ENCODE assay signal across 27 mouse cellular contexts in the genomic region with DNA sequence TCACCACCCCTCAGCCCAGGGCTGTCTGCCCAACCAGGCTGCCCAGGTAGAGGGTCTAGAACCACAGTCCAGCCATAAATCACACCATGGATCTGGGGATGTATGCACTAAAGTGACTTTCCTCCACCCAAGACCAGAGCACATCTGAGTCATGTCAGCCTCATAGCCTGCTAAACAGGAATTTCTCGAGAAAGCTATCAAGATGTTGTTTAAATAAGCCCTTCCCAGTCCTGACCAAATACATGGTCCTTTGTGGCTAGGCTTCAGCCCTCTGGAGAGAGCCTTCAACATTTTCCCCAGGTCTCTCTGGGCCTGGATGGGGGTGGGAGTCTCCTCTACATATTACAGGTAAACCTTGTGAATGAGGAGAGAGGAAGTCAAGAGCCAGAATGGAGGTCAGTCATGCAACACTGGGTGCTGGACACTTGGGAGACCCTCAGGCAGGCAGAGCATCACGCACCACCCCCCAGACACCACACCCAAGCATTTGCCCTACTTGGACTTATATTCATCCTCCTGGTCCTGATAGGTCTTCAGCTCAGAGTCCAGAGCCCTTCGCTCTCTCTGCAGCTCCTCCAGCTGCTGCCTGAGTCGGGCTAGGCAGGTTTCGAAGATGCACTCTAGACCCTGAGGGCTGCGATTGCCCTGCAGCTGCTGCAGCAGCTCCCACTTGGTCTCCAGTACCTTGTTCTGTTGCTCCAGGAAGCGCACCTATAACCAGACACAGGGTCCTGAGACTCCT. TPM values are rescaled to one million over a fixed set of nuclear protein-coding genes. Genes with fewer than 3 reads are reported as not detected.
DNase-seq lines count a peak whose midpoint lies in the region; ATAC-seq and TF ChIP-seq lines count a peak whose summit lies in the region.
"Had no signal": no experiment of that assay in that cellular context is flagged by ENCODE, and none has a peak within 500 bp of the region (broad histone marks: within the 10 kb centered on the region; RNA-seq: fewer than 3 reads in every experiment).

No protein-coding gene starts in this region.

- no peak for TF ChIP-seq POLR2A in lung, adult 2 months (IDR thresholded peaks at IDR 0.05; ENCODE audit: borderline replicate concordance, extremely low read depth, low read depth, low read length)

- no peak overlapping the region for H3K9ac ChIP-seq in intestine, postnatal 0 days (ENCODE audit: low read depth, low read length)
- H3K9ac ChIP-seq: forebrain, postnatal 0 days; heart, embryonic 13.5 days; kidney, embryonic 15.5 days; liver, embryonic 14.5 days; midbrain, embryonic 13.5 days; neural tube, embryonic 13.5 days had no signal

- TF ChIP-seq CTCF in lung, adult 2 months (IDR thresholded peaks at IDR 0.05; ENCODE audit: insufficient read depth, low read length), result no peak
- no peak for TF ChIP-seq CTCF in intestine, postnatal 0 days (IDR thresholded peaks at IDR 0.05; ENCODE audit: low read depth)

- H3K9me3 ChIP-seq in intestine, postnatal 0 days (ENCODE audit: control insufficient read depth), result no peaks in the 10 kb centered on the region
- H3K9me3 ChIP-seq: embryonic facial prominence, embryonic 13.5 days; forebrain, embryonic 10.5 days; heart, embryonic 13.5 days; kidney, embryonic 15.5 days; midbrain, embryonic 13.5 days; neural tube, embryonic 13.5 days had no signal

- 0 out of 2 replicates have a peak, but pooled peaks have one; percentile 22 for ATAC-seq in intestine, postnatal 0 days
- ATAC-seq: forebrain, postnatal 0 days; hindbrain, postnatal 0 days; midbrain, embryonic 13.5 days had no signal

- H3K4me2 ChIP-seq in intestine, postnatal 0 days (replicated peaks; ENCODE audit: low read depth), result no peak overlapping the region
- H3K4me2 ChIP-seq: embryonic facial prominence, embryonic 13.5 days; heart, embryonic 13.5 days; kidney, embryonic 15.5 days; midbrain, embryonic 13.5 days; neural tube, embryonic 13.5 days had no signal

- H3K4me1 ChIP-seq in lung, adult 2 months (ENCODE audit: control insufficient read depth, insufficient read depth, low read length), result no peaks in the 10 kb centered on the region
- no peaks in the 10 kb centered on the region for H3K4me1 ChIP-seq in intestine, postnatal 0 days (replicated peaks; ENCODE audit: control insufficient read depth, insufficient read depth, low read length)
- H3K4me1 ChIP-seq: embryonic facial prominence, embryonic 13.5 days; forebrain, embryonic 10.5 days; heart, embryonic 13.5 days; midbrain, embryonic 13.5 days; neural tube, embryonic 13.5 days had no signal

- no peak overlapping the region for H3K4me3 ChIP-seq in lung, adult 2 months (replicated peaks; ENCODE audit: extremely low read depth, low read depth, low read length)
- H3K4me3 ChIP-seq in intestine, postnatal 0 days (ENCODE audit: low read depth, low read length), result no peak overlapping the region
- H3K4me3 ChIP-seq: embryonic facial prominence, embryonic 13.5 days; forebrain, embryonic 10.5 days; heart, embryonic 13.5 days; kidney, embryonic 15.5 days; midbrain, embryonic 13.5 days; neural tube, embryonic 13.5 days had no signal

- no peak overlapping the region for H3K27ac ChIP-seq in intestine, postnatal 0 days (ENCODE audit: low read depth, low read length)
- H3K27ac ChIP-seq: embryonic facial prominence, embryonic 13.5 days; heart, embryonic 13.5 days; hindbrain, postnatal 0 days; kidney, embryonic 15.5 days; liver, embryonic 14.5 days; macrophage; midbrain, embryonic 13.5 days; neural tube, embryonic 13.5 days had no signal

- 70% methylated on average over 7 of the region's 7 CpGs for WGBS in lung, adult 2 months
- WGBS in intestine, postnatal 0 days, result 64% methylated on average over 7 of the region's 7 CpGs

- H3K27me3 ChIP-seq in intestine, postnatal 0 days (replicated peaks; ENCODE audit: control insufficient read depth, insufficient read depth, low read length), result no peaks in the 10 kb centered on the region
- H3K27me3 ChIP-seq: embryonic facial prominence, embryonic 13.5 days; kidney, embryonic 15.5 days; midbrain, embryonic 13.5 days; neural tube, embryonic 13.5 days had no signal

- peak; percentile 9 to 40 for DNase-seq in lung, adult 18-20 months
- no peak for DNase-seq in lung, adult 2 months
- DNase-seq in urinary bladder, adult 18-20 months (ENCODE audit: low spot score in 2 of 2), result peak; percentile 55 to 57
- no peak for DNase-seq in urinary bladder, adult 2 months (ENCODE audit: low spot score)
- DNase-seq in urinary bladder, postnatal 36 days (ENCODE audit: low spot score in 2 of 2), result peak; percentile 38 to 45
- no peak for DNase-seq in right cerebral cortex, postnatal 14 days
- DNase-seq: adrenal gland, adult 8-10 months; cerebellum, adult 9-10 months; forebrain, postnatal 0 days; kidney, adult 18-20 months; kidney, postnatal 25 days; liver; thymus, adult 18-20 months; thymus, postnatal 25 days had no signal

- H3K36me3 ChIP-seq in intestine, postnatal 0 days (ENCODE audit: control insufficient read depth, insufficient read depth), result no peaks in the 10 kb centered on the region
- H3K36me3 ChIP-seq: embryonic facial prominence, embryonic 13.5 days; forebrain, embryonic 10.5 days; G1E; heart, embryonic 13.5 days; kidney, embryonic 15.5 days; midbrain, embryonic 13.5 days; neural tube, embryonic 13.5 days had no signal

RNA-seq across cellular contexts. Expression of gene Krt78, which starts 1.2 kb away (rescaled TPM):
- 0.05 and 32.9 TPM in 2 replicates for polyA plus RNA-seq in lung, adult 2 months (2012; rRNA removed)
- 2.1 and 3.0 TPM in 2 replicates for polyA plus RNA-seq in urinary bladder, adult 2 months (2012; rRNA removed)
- polyA plus RNA-seq in intestine, postnatal 0 days (2015; fragmentation: Nextera tagmentation; extraction: Ambion mirVana), result 0.03 and 0.07 TPM in 2 replicates
- polyA plus RNA-seq: forebrain, embryonic 10.5 days; forebrain, postnatal 0 days; G1E; heart, embryonic 13.5 days; hindbrain, embryonic 11.5 days; hindbrain, postnatal 0 days; limb, embryonic 11.5 days; liver, embryonic 14.5 days; macrophage; midbrain, embryonic 13.5 days; neural tube, embryonic 13.5 days had no signal

RNA-seq across cellular contexts. Expression of gene Krt79, which starts 12.8 kb away (rescaled TPM):
- 24.6 and 32.7 TPM in 2 replicates for polyA plus RNA-seq in lung, adult 2 months (2012; rRNA removed)
- 1.5 and 1.9 TPM in 2 replicates for polyA plus RNA-seq in urinary bladder, adult 2 months (2012; rRNA removed)
- 0.21 and 0.27 TPM in 2 replicates for polyA plus RNA-seq in intestine, postnatal 0 days (2015; fragmentation: Nextera tagmentation; extraction: Ambion mirVana)
- polyA plus RNA-seq: G1E; hindbrain, embryonic 11.5 days; limb, embryonic 11.5 days; liver, embryonic 14.5 days; macrophage had no signal

RNA-seq across cellular contexts. Expression of gene Krt4, which starts 28.4 kb away (rescaled TPM):
- polyA plus RNA-seq in lung, adult 2 months (2012; rRNA removed), result 0.25 and 1,733 TPM in 2 replicates
- polyA plus RNA-seq in urinary bladder, adult 2 months (2012; rRNA removed), result 74.0 and 74.4 TPM in 2 replicates
- 0.17 TPM in 1 of 2 replicates, not detected in the other for polyA plus RNA-seq in intestine, postnatal 0 days (2015; fragmentation: Nextera tagmentation; extraction: Ambion mirVana)
- polyA plus RNA-seq: forebrain, embryonic 10.5 days; forebrain, postnatal 0 days; G1E; hindbrain, embryonic 11.5 days; hindbrain, postnatal 0 days; limb, embryonic 11.5 days; macrophage had no signal

RNA-seq across cellular contexts. Expression of gene Krt8, which starts 51.4 kb away (rescaled TPM):
- polyA plus RNA-seq in lung, adult 2 months (2012; rRNA removed), result 128 and 147 TPM in 2 replicates
- 382 and 417 TPM in 2 replicates for polyA plus RNA-seq in urinary bladder, adult 2 months (2012; rRNA removed)
- 940 and 1,037 TPM in 2 replicates for polyA plus RNA-seq in intestine, postnatal 0 days (2015; fragmentation: Nextera tagmentation; extraction: Ambion mirVana)
- polyA plus RNA-seq: G1E, macrophage had no signal

Comparison
In these comparisons a context has a peak if more than half of its experiments do, and no peak if none do; other contexts are left out.
1. DNase-seq: peak in lung, adult 18-20 months (2 of 2), urinary bladder, adult 18-20 months (2 of 2) and urinary bladder, postnatal 36 days (2 of 2); none in lung, adult 2 months (single experiment), urinary bladder, adult 2 months (single experiment) and right cerebral cortex, postnatal 14 days (single experiment).